Mouse (Mus musculus) lung, postnatal 0 days (tissue): ENCODE measurements at regions not wholly inside any gene's neighbourhood (a gene's known extent, or its start where the extent isn't known, plus 50 kb on each side); places are given as distances from the start of the nearest gene placed in this dataset.

Experiments
- CTCF ChIP-seq: IDR thresholded peaks from 2 replicates; pipeline ENCODE4 v1.5.1; 2016; ENCODE audit warnings: antibody characterized with exemption, mild to moderate bottlenecking
- EP300 ChIP-seq: IDR thresholded peaks from 2 replicates; pipeline ENCODE4 v1.6.1; 2016; ENCODE audit warnings: antibody characterized with exemption, mild to moderate bottlenecking, control low read depth

- TF ChIP-seq EP300 (no peak), CTCF (no peak)
Observed at GRCm38 (mm10) chr3:148559752-148560460, 430.4 kb downstream of the Adgrl2 start.
